Mouse (Mus musculus) midbrain, embryonic 13.5 days (tissue): ENCODE measurements at regions not wholly inside any gene's neighbourhood (a gene's known extent, or its start where the extent isn't known, plus 50 kb on each side); places are given as distances from the start of the nearest gene placed in this dataset.

Experiments used
- ATAC-seq: fragments of 200-750 bp; cut with Nextera tagmentation; 2 replicates; pipeline ENCODE4 v1.8.0; 2017; ENCODE audit warnings: mild to moderate bottlenecking, moderate TSS enrichment, moderate library complexity
- H3K27ac ChIP-seq: fragments of 300-500 bp; sonication (generic); 2 replicates; pipeline ENCODE4 v1.5.1; 2015; ENCODE audit warnings: inconsistent platforms, mild to moderate bottlenecking, moderate library complexity
- H3K27me3 ChIP-seq: fragments of 300-500 bp; sonication (generic); 2 replicates; pipeline ENCODE4 v1.6.1; 2015; ENCODE audit warnings: mild to moderate bottlenecking, inconsistent platforms
- H3K36me3 ChIP-seq: fragments of 300-500 bp; sonication (generic); 2 replicates; pipeline ENCODE4 v1.6.1; 2015; ENCODE audit warnings: mild to moderate bottlenecking, inconsistent platforms
- H3K4me1 ChIP-seq: fragments of 300-500 bp; sonication (generic); replicated peaks from 2 replicates; pipeline ENCODE4 v1.6.1; 2015; ENCODE audit warnings: inconsistent platforms
- H3K4me2 ChIP-seq: fragments of 300-500 bp; sonication (generic); replicated peaks from 2 replicates; pipeline ENCODE4 v1.6.1; 2015; ENCODE audit warnings: moderate library complexity, mild to moderate bottlenecking, inconsistent platforms
- H3K4me3 ChIP-seq: fragments of 300-500 bp; sonication (generic); replicated peaks from 2 replicates; pipeline ENCODE4 v1.5.1; 2015; ENCODE audit warnings: mild to moderate bottlenecking, inconsistent platforms
- H3K9ac ChIP-seq: fragments of 300-500 bp; sonication (generic); replicated peaks from 2 replicates; pipeline ENCODE4 v1.6.1; 2015; ENCODE audit warnings: mild to moderate bottlenecking, inconsistent platforms
- H3K9me3 ChIP-seq: fragments of 300-500 bp; sonication (generic); 2 replicates; pipeline ENCODE4 v1.6.1; 2016; ENCODE audit warnings: mild to moderate bottlenecking, inconsistent platforms
- WGBS: fragments of 180-500 bp; shearing (Covaris S2); methylation state at CpG from one replicate; pipeline ENCODE4 v1.1.7; 2015; 5-methylcytosine and 5-hydroxymethylcytosine counted together

DNA sequence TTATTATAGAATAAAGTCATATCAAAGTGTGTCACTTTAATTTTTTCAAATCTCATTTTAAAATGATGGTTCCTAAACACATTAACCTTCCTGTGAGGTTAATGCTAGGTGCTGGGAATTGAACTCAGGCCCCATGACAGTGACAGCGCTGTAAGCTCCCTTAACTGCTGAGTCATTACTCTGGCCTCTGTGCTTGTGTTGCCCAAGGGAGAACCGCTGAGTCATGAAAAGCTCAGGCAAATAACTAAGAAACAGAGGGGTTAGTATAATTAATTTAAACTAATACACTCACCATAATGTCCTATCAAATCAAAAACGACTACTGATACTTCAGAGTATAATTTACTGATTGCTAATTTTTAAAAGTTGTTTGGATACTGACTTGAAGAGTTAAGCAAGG lies 281.7 kb upstream of the Ndst3 start:
- H3K4me3 ChIP-seq, result no peak overlapping the region
- H3K9ac ChIP-seq, result no peak overlapping the region
- H3K27me3 ChIP-seq, result no peaks in the 10 kb centered on the region
- no peaks in the 10 kb centered on the region for H3K36me3 ChIP-seq
- H3K4me1 ChIP-seq, result no peaks in the 10 kb centered on the region
- no peak overlapping the region for H3K27ac ChIP-seq
- 85% methylated on average over 3 of the region's 3 CpGs for WGBS
- H3K9me3 ChIP-seq, result no peaks in the 10 kb centered on the region
- no peak overlapping the region for H3K4me2 ChIP-seq
- ATAC-seq, result no peak

DNA sequence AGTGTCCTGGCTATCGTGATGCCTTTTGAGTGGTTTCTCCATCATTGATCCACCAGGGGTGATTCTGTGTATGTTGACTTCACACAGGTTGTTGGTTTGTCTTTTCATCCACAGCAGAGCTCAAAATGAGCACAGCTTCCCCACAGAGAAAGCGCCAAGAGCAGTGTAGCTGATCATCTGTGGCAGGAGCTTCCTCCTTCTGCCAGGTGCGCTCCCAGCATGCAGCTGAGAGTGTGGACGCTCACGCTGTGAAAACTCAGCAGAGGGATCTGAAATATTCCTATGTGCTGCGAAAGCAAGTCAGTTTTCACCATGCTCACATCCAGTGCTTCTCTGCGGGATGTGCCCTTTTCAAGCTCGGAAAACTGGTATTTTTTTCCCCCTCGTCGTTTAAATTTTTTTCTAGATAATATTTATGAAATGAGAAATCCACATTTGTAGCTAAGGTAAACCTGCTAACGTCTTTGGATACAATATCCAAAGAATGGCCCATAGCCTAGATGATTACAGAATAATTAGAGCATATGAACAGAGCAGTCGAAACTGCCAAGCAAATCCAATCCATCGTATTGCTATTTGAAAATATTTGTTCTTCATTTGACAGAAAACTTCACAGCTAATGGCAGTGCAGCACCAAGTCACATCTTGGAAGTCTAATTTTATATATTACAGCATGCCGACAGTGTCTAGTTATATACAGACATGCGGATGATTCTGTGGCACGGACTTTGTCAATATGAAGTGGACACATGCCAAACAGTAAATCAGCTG lies 283.3 kb upstream of the Ndst3 start:
- no peak overlapping the region for H3K4me3 ChIP-seq
- no peaks in the 10 kb centered on the region for H3K36me3 ChIP-seq
- H3K9me3 ChIP-seq, result no peaks in the 10 kb centered on the region
- H3K27me3 ChIP-seq, result no peaks in the 10 kb centered on the region
- no peak overlapping the region for H3K4me2 ChIP-seq
- no peak overlapping the region for H3K9ac ChIP-seq
- 77% methylated on average over 16 of the region's 16 CpGs for WGBS
- H3K4me1 ChIP-seq, result no peaks in the 10 kb centered on the region
- ATAC-seq, result no peak
- H3K27ac ChIP-seq, result no peak overlapping the region

DNA sequence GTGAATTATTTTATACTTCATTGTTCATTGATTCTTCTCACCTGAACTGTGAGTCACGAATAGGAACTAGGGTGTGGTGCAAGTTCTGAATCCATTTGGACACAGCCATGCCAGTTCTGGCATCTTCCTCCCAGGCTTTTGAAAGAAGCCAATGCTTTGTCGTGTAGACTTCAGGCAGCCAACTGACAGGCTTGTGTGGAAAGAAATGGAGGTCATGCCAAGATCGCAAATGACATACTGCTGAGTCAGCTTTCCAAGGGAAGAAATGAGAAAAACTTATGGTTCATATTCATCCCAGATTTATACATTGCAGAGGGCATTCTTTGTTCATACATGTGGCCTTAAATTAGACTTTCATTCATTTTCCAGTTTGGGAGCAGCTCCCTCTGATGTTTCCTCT lies 285.8 kb upstream of the Ndst3 start:
- no peaks in the 10 kb centered on the region for H3K4me1 ChIP-seq
- no peaks in the 10 kb centered on the region for H3K9me3 ChIP-seq
- H3K27ac ChIP-seq, result no peak overlapping the region
- no peaks in the 10 kb centered on the region for H3K27me3 ChIP-seq
- no peak overlapping the region for H3K9ac ChIP-seq
- no peak for ATAC-seq
- H3K4me2 ChIP-seq, result no peak overlapping the region
- H3K36me3 ChIP-seq, result no peaks in the 10 kb centered on the region
- no peak overlapping the region for H3K4me3 ChIP-seq
- WGBS, result 86% methylated on average over 3 of the region's 3 CpGs

DNA sequence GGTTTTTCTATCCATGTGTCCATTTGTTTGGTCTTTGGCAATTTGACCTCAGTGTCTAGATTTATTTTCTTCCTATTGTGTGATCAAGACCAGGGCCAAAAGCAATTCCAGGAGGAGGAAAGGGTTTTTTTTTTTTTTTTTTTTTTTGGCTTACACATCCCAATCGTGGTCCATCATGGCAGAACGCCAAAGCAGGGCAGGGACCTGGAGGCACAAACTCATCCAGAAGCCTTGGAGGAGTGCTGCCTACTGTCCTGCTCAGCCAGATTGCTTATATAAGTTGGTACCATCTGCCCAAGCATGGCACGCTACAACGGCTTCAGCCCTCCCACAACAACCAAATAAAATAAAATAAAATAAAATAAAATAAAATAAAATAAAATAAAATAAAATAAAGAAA lies 286.5 kb upstream of the Ndst3 start:
- ATAC-seq, result no peak
- Histone ChIP-seq H3K4me1 (no peaks in the 10 kb centered on the region), H3K36me3 (no peaks in the 10 kb centered on the region), H3K4me3 (no peak overlapping the region), H3K27ac (no peak overlapping the region), H3K9ac (no peak overlapping the region), H3K9me3 (no peaks in the 10 kb centered on the region), H3K27me3 (no peaks in the 10 kb centered on the region), H3K4me2 (no peak overlapping the region)
- 87% methylated on average over 4 of the region's 4 CpGs for WGBS

DNA sequence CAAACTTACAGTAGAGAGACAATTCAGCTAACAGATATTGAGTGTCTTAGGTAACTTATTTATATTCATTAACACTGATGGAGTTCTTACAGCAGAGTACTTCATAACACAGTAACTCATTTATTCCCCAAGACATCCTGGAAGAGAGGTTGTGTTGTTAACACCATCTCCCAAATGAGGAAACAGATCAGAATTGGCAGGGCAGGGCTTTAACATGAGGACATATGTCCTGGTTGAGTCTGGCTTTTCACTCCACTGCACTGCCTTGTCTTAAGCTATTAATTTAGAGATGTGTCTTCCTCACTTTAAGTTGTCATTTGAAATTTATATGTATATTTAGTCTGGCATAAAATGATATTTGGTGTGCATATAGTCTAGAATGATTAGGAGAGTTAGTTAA lies 292.4 kb upstream of the Ndst3 start:
- no peak overlapping the region for H3K27ac ChIP-seq
- no peak overlapping the region for H3K4me3 ChIP-seq
- H3K9me3 ChIP-seq, result no peaks in the 10 kb centered on the region
- no peak overlapping the region for H3K4me2 ChIP-seq
- no peak for ATAC-seq
- H3K36me3 ChIP-seq, result no peaks in the 10 kb centered on the region
- no peaks in the 10 kb centered on the region for H3K4me1 ChIP-seq
- H3K9ac ChIP-seq, result no peak overlapping the region
- no peaks in the 10 kb centered on the region for H3K27me3 ChIP-seq

DNA sequence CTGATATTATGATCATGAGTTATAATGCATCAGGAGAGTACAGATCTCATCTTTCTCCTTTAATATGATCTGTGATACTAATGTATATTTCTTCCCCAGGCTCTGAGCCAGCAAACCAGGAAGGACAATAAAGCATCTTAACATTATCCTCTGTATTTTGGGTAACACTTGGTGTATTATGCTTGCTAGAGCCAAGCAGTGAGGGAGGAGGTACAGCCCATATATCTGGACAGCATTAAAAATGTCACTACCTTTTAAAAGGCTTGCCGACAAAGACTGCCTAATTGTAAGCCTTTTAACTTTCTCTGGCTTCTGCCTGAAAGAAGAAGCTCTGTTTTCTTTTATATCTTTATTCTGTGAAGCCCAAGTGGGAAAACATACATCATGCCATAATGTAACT lies 292.9 kb upstream of the Ndst3 start:
- ATAC-seq, result no peak
- Histone ChIP-seq H3K4me3 (no peak overlapping the region), H3K9me3 (no peaks in the 10 kb centered on the region), H3K36me3 (no peaks in the 10 kb centered on the region), H3K27me3 (no peaks in the 10 kb centered on the region), H3K4me2 (no peak overlapping the region), H3K27ac (no peak overlapping the region), H3K4me1 (no peaks in the 10 kb centered on the region), H3K9ac (no peak overlapping the region)
- WGBS, result 85% methylated on average over 1 of the region's 1 CpGs

DNA sequence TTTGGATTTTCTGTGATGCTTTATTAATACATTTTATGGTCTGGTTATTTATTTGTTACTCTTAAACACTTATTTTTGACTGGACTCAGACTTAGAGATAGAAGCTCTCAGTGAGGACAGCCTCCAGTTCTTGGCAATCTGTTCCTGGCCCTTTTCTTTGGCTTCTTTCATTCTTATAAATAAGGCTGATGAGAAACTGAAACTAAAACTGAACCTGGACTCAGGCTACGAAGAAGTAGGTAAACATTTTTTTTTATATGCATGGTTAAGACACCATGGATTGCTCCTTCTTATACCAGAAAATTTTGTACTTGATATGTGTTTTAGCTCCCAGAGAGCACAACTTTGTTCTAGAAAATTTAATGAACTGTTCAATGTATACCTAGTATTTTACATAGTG lies 293.4 kb upstream of the Ndst3 start:
- no peak for ATAC-seq
- no peak overlapping the region for H3K27ac ChIP-seq
- H3K9ac ChIP-seq, result no peak overlapping the region
- 69% methylated on average over 1 of the region's 1 CpGs for WGBS
- no peaks in the 10 kb centered on the region for H3K9me3 ChIP-seq
- H3K4me2 ChIP-seq, result no peak overlapping the region
- H3K4me3 ChIP-seq, result no peak overlapping the region
- no peaks in the 10 kb centered on the region for H3K4me1 ChIP-seq
- H3K27me3 ChIP-seq, result no peaks in the 10 kb centered on the region
- no peaks in the 10 kb centered on the region for H3K36me3 ChIP-seq

DNA sequence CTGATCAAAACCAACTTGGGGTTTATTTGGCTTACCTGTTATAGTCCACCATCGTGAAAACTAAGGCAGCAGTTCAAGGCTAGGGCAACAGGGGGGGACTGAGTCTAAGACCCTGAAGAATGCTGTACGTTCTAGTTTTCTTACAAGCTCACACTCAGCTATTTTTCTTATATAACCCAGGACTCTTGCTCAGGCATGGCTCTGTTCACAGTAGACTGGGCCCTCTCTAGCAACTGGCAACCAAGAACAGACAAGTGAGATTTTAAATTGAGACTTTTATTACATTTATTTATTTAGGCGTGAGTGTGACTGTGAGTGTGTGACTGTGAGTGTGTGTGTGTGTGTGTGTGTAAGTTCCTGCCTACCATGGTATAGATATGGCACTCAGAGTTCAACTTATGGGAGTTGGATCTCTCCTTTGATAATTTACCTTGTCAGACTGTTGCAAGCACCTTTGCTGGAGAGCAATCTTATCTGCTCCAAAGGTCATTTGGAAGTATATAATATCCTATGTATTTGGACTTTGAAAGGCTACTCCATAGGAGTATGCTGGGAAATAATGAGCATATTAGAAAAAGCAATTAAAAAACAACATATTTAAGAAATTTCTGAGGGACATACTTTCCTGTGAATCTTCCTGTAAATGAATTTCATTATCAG lies 309.4 kb upstream of the Ndst3 start:
- no peak overlapping the region for H3K4me3 ChIP-seq
- no peak overlapping the region for H3K27ac ChIP-seq
- no peaks in the 10 kb centered on the region for H3K36me3 ChIP-seq
- no peaks in the 10 kb centered on the region for H3K9me3 ChIP-seq
- H3K9ac ChIP-seq, result no peak overlapping the region
- 88% methylated on average over 3 of the region's 3 CpGs for WGBS
- ATAC-seq, result no peak
- no peaks in the 10 kb centered on the region for H3K27me3 ChIP-seq
- H3K4me2 ChIP-seq, result no peak overlapping the region
- H3K4me1 ChIP-seq, result peaks cover 4% of the 10 kb centered on the region; the same call in 1 of the 2 replicates

DNA sequence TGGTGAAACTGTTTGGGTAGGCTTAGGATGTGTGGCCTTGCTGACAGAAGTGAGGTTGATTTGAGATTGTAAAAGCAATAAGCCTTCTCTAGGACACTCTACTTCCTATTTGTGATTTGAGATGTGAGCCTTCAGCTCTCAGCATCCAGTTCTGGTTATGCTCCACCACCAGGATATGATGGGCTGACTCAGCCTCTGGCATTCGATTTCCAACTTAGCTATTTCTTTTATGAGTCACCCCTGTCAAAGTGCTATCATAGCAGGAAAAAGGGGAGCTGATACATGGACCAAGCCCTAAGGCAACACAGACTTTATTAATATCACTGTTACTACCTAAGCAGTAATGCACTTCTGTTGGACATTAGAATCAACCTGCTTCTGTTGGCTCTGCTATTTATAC lies 310.2 kb upstream of the Ndst3 start:
- Histone ChIP-seq H3K4me2 (no peak overlapping the region), H3K36me3 (no peaks in the 10 kb centered on the region), H3K4me1 (peaks cover 4% of the 10 kb centered on the region; the same call in 1 of the 2 replicates), H3K9ac (no peak overlapping the region), H3K9me3 (no peaks in the 10 kb centered on the region), H3K27ac (no peak overlapping the region), H3K27me3 (no peaks in the 10 kb centered on the region), H3K4me3 (no peak overlapping the region)
- 77% methylated on average over 1 of the region's 1 CpGs for WGBS
- no peak for ATAC-seq

DNA sequence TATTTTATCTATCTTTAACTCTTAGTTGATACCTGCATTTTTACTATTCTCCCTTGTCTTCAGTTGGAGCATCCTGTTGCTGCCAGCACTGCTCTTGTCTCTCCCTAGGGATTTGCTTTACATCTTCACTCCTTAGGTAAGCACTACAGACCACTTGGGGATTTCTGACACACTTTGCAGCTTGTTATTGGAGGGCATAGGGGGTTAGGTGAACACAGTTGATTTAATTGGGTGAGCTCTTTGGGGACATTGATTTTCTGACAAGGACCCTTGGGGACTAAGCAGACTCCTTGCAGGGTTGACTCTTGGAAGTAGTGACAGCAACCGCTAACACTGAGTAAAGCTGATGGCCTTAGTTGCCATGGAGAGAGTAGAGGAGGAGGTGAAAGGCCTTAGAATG lies 309.0 kb upstream of the Tram1l1 start:
- H3K4me1 ChIP-seq, result no peaks in the 10 kb centered on the region
- H3K9me3 ChIP-seq, result no peaks in the 10 kb centered on the region
- WGBS, result 73% methylated on average over 1 of the region's 1 CpGs
- no peaks in the 10 kb centered on the region for H3K27me3 ChIP-seq
- H3K4me3 ChIP-seq, result no peak overlapping the region
- H3K27ac ChIP-seq, result no peak overlapping the region
- no peaks in the 10 kb centered on the region for H3K36me3 ChIP-seq
- no peak overlapping the region for H3K4me2 ChIP-seq
- ATAC-seq, result no peak
- no peak overlapping the region for H3K9ac ChIP-seq

DNA sequence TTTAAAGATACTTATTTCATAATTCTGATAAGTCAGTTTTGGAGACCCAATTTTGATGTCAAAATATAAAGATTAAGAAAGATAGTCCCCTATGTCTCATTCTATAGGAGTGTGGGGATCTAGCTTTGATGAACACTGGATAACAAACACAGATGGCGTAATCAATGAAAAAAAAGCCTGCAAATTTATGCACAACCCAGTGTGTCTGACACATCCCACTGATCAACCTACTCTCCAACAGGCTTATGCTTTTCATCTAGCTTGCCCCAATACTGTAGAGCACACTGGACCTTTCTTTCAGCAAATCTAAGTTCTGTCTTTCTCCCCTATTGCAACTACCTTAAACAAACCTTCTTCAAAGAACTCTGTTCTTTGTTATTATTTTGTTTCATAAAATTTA lies 302.0 kb upstream of the Tram1l1 start:
- Histone ChIP-seq H3K9me3 (no peaks in the 10 kb centered on the region), H3K27me3 (no peaks in the 10 kb centered on the region), H3K27ac (no peak overlapping the region), H3K4me3 (no peak overlapping the region), H3K36me3 (no peaks in the 10 kb centered on the region), H3K9ac (no peak overlapping the region), H3K4me2 (no peak overlapping the region), H3K4me1 (no peaks in the 10 kb centered on the region)
- no peak for ATAC-seq
- 88% methylated on average over 1 of the region's 1 CpGs for WGBS

DNA sequence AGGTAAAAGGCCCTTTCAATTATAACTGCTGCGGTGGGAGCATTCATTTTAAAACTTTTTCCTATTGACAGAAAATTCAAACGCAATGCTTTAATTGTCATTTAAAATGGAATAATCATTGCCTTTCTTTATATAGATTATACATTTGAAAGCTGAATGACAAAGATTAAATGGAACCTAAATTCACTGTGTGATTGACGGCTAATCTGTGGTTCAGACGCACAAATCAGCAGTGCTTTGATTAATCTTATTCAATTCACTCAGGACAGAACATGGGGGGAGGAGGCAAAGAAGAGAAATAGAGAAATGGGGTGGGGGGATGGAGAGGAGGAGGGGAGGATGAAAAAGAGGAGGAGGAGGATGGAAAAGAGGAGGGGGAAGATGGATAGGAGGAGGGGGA lies 294.5 kb upstream of the Tram1l1 start:
- Histone ChIP-seq H3K4me3 (no peak overlapping the region), H3K9me3 (no peaks in the 10 kb centered on the region), H3K4me1 (no peaks in the 10 kb centered on the region), H3K27me3 (no peaks in the 10 kb centered on the region), H3K36me3 (no peaks in the 10 kb centered on the region), H3K4me2 (no peak overlapping the region), H3K9ac (no peak overlapping the region), H3K27ac (no peak overlapping the region)
- 37% methylated on average over 4 of the region's 4 CpGs for WGBS
- no peak for ATAC-seq

DNA sequence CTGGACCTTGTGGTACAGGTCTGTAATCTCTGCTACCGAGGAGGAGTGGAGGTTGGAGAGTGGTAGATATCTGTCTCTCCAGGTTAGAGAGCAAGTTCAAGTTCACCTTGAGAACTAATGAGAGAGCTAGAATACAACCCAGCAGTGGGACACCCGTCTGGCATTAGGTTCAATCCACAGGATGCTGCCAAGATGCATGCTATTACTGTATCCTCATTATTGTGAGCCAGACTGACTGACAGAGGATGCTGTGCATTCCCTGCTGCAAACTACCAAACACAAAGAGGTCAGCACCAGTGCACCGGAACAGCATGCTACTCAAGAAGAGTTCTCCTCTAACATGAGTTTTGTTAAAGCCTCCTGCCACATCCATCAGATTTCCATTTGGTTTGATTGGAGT lies 253.6 kb upstream of the Tram1l1 start:
- Histone ChIP-seq H3K27ac (peak overlapping the region; percentile 56), H3K36me3 (no peaks in the 10 kb centered on the region), H3K9ac (no peak overlapping the region), H3K9me3 (no peaks in the 10 kb centered on the region), H3K27me3 (no peaks in the 10 kb centered on the region), H3K4me3 (no peak overlapping the region), H3K4me1 (peaks cover 11% of the 10 kb centered on the region; the same call in 1 of the 2 replicates), H3K4me2 (no peak overlapping the region)
- WGBS, result 76% methylated on average over 3 of the region's 3 CpGs
- ATAC-seq, result peak; percentile 63; the same call in 1 of the 2 replicates
